Mouse (Mus musculus): ENCODE measurements around the gene Kcnq1. TPM values are rescaled to one million over a fixed set of nuclear protein-coding genes. Genes with fewer than 3 reads are reported as not detected.

Gene Kcnq1
- total RNA-seq, 2 experiments from 2014 or later = 0.61 to 1.2 TPM

DNA sequence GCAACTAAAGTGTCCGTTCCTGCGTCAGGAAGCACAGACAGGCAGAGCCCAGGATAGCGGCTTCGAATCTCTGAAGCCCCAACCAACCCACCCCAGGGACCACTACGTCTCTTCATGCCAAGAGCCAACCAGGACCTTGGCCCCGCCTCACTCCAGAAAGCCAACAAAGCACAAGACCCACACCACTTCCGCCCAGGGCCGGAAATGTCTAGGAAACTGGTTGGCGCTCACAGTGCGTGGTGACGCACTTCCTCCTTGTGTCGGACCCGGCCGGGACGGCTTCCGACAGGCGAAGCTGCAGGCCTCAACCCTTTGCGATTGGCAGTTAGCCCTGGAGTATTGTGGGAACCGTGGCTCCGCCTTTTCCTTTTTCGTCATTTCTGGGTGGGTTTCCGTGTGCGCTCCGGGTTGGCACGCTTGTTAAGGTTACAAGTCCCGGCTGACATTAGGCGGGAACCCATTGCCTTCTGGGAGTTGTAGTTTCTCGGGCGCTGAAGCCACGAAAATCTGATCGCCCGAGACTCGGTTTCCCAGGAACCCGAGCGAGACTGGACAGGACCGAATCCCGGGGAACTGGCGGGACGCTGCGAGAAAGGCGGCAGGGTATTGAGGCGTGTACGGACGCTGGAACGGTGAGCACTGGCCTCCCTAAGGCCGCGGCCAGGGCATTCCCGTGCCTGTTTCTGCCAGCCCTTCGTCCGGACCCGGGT lies 37.1 kb upstream of the Kcnq1 start, which contains the start of gene Tssc4:
Gene Tssc4, plus strand, starts transcription at position 368 of the 710 bp plus-strand sequence.
- intact Hi-C loops (cut with DNase I) = loop anchor here (1.0 to 2.0 kb wide), 2 partner anchors 16 to 61 kb away; partner anchors contain the start of gene Cd81
- DNase-seq (ENCODE audit: extremely low spot score in 1 of 2, low spot score in 2 of 2) = peak; percentile 96 to 98
- no peak for TF ChIP-seq CTCF (IDR thresholded peaks at IDR 0.05)
- Histone ChIP-seq H3K4me3 (peak within 1 kb of the TSS; percentile 86), H3K27ac (peak within 1 kb of the TSS; percentile 85)

- Histone ChIP-seq H3K27ac (peak overlapping the region; percentile 85), H3K4me3 (peak overlapping the region; percentile 86)
- DNase-seq (ENCODE audit: extremely low spot score in 1 of 2, low spot score in 2 of 2) = no peak
- intact Hi-C loops (cut with DNase I) = loop anchor here (1.0 to 2.0 kb wide), 2 partner anchors 17 to 62 kb away; partner anchors contain the start of gene Cd81
- no peak for TF ChIP-seq CTCF (IDR thresholded peaks at IDR 0.05)
Measured at GRCm38 (mm10) chr7:143069751-143070400, 36.3 kb upstream of the Kcnq1 start.

DNA sequence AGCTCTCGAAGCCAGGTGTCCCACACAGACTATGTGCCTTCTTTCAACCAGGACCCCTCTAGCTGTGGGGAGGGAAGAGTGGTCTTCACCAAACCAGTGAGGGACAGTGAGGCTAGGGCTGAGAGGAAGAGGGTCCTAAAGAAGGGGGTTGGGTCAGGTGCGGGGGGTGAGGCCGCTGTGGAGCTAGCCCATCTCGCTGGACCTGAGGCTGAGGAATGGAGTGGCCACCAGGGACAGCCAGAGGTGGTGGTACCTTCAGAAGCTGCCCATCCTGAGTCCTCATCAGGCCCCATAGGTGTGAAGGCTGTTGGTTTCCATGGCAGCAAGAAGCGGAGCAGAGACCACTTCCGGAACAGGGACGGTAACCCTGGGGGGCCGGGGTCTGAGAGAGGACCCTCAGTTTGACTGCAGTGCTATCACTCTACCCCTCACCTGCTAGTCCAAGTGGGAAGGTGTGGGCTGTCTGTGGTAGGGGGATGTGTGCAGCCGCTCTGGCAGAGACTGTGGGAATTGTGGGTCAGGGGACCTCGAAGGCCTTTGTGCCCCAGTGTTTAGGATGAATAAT lies 35.6 kb upstream of the Kcnq1 start:
- no peak for DNase-seq (ENCODE audit: extremely low spot score in 1 of 2, low spot score in 2 of 2)
- TF ChIP-seq CTCF (IDR thresholded peaks at IDR 0.05) = no peak
- Histone ChIP-seq H3K27ac (no peak overlapping the region), H3K4me3 (peak overlapping the region; percentile 86)
- intact Hi-C loops (cut with DNase I) = no loop called here

DNA sequence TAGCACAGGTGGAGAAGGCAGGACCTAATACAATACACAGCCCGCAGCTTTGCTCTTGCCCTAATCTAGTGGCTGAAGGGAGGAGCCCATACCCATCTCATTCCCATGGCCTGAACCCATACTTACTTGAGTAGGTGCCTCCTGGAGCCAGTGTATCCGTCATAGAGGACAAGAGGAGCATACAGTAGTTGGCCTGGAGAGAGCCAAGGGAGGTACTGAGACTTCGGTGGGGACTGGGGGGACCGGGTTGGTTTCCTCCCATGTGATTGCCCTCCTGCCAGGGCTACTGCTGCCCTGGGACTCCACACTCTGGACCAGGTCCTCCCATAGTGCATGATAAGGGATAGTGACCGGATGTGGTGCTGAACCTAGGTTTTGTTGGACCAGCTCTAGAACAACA lies 33.6 kb upstream of the Kcnq1 start:
- no peak for DNase-seq (ENCODE audit: extremely low spot score in 1 of 2, low spot score in 2 of 2)
- no peak for TF ChIP-seq CTCF (IDR thresholded peaks at IDR 0.05)
- H3K4me3 ChIP-seq = no peak overlapping the region
- intact Hi-C loops (cut with DNase I) = no loop called here
- H3K27ac ChIP-seq = no peak overlapping the region

GRCm38 (mm10) chr7:143073086-143073485 lies 33.1 kb upstream of the Kcnq1 start:
- Histone ChIP-seq H3K27ac (no peak overlapping the region), H3K4me3 (no peak overlapping the region)
- peak; percentile 71 for TF ChIP-seq CTCF (IDR thresholded peaks at IDR 0.05)
- intact Hi-C loops (cut with DNase I) = no loop called here
- peak in 1 of 2 experiments; percentile 41 for DNase-seq (ENCODE audit: extremely low spot score in 1 of 2, low spot score in 2 of 2)

DNA sequence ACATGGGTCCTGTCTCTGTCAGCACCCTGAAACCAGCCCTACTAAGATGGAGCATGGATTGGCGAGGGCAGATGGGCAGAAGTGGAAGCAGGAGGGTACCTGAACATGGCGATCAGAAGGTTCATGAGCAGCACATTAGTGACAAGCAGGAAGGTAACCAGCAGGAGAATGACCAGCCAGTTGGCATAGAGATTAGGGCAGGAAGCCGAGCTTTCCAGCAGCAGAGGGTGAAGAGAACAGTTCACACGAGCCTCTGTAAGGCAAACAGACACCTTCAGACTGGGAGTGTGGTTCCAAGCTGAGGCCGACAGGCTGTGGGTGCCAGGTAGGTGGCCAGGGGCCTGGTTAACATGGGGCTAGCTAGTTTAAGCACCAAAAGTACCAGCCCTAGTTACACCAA lies 30.8 kb upstream of the Kcnq1 start:
- no peak for TF ChIP-seq CTCF (IDR thresholded peaks at IDR 0.05)
- Histone ChIP-seq H3K27ac (no peak overlapping the region), H3K4me3 (no peak overlapping the region)
- intact Hi-C loops (cut with DNase I) = no loop called here
- DNase-seq (ENCODE audit: extremely low spot score in 1 of 2, low spot score in 2 of 2) = no peak

DNA sequence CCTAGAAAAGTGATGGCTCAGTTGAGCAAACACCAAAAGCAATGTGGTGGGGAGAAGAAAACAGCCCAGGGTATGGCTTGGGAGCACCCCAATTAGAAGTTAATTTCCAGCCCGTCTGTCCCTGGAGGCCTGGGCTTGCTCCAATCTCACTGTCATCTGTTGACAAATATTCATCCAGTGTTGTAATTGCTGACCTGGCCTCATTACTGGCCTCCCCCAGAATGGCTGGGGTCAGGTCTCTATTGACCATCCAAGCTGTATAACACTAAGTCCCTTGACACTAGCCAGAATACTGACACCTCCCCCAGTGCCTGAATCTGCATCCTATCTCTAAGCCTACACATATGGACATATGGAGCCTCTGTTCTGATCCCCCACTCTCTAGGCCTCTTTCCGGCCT lies 28.8 kb upstream of the Kcnq1 start:
- intact Hi-C loops (cut with DNase I) = no loop called here
- TF ChIP-seq CTCF (IDR thresholded peaks at IDR 0.05) = no peak
- DNase-seq (ENCODE audit: extremely low spot score in 1 of 2, low spot score in 2 of 2) = no peak
- Histone ChIP-seq H3K27ac (no peak overlapping the region), H3K4me3 (no peak overlapping the region)

DNA sequence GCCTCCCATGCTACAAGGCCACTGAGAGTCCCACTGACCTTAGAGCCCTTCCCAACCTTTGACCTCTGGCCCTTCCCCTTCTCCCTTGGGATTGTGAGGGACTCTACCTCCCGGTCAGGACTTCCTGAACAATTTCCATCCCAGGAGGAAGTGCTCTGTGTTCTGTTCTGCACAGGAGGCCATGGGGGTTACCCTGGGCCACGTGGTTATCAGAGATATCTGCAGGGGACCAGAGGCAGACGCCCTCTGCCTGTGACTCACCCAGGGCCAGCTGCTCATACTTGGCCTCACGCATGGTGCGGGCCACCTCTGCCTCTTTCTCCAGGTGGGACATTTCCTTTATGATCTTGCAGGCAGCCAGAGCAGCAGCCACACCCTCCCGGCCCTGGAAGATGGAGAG lies 24.1 kb upstream of the Kcnq1 start:
- no peak for DNase-seq (ENCODE audit: extremely low spot score in 1 of 2, low spot score in 2 of 2)
- intact Hi-C loops (cut with DNase I) = no loop called here
- Histone ChIP-seq H3K27ac (no peak overlapping the region), H3K4me3 (no peak overlapping the region)
- TF ChIP-seq CTCF (IDR thresholded peaks at IDR 0.05) = no peak

DNA sequence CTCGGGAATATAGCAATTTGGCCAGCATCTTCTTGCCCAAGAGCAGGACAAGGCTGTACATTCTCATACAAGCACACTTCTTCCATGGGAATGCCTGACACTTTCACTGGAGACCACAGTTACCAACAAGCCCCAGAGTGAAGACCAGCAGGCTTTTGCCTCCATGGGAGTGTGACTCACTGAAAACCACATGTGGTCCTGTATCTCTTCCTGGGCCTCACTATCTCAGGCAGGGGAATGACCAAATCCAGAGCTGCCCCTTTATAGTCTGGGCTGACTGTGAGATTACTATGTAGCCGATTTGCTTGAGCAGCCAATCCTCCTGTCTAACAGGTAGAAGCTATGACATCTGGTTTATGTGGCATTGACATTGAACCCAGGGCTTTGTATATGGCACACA lies 22.5 kb upstream of the Kcnq1 start:
- no peak for TF ChIP-seq CTCF (IDR thresholded peaks at IDR 0.05)
- Histone ChIP-seq H3K27ac (no peak overlapping the region), H3K4me3 (no peak overlapping the region)
- intact Hi-C loops (cut with DNase I) = no loop called here
- DNase-seq (ENCODE audit: extremely low spot score in 1 of 2, low spot score in 2 of 2) = no peak

- TF ChIP-seq CTCF (IDR thresholded peaks at IDR 0.05) = peak; percentile 83
- Histone ChIP-seq H3K4me3 (no peak overlapping the region), H3K27ac (no peak overlapping the region)
- intact Hi-C loops (cut with DNase I) = loop anchor here (1.0 kb wide), 1 partner anchor 78 kb away; no protein-coding TSS in a partner anchor
- peak; percentile 31 to 47 for DNase-seq (ENCODE audit: extremely low spot score in 1 of 2, low spot score in 2 of 2)
Measured at GRCm38 (mm10) chr7:143086366-143086765, 19.8 kb upstream of the Kcnq1 start.

DNA sequence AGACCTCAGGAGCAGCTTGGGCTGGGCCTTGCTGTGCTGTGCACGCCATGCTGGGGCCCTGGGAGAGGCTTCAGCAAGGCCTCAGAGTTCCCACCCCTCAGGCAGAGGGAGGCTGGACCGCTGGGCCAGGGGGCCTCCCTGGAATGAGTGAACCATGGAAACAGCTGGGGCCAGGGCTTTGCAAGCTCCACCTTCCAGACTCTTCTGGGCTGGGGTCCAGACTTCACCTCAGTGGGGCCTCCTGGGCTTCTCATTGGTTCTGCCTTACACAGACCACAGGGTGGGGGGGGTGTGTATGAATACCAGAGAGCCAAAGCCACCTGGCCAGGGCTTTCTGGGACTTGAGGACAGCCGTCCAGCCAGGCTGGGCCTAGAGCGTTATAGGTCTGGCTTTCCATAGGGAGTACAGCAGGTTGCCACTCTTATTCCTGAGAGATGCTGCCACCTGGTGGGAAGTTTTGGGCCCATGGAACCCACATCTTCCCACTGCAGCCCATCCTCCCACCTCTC lies 19.0 kb upstream of the Kcnq1 start:
- Histone ChIP-seq H3K4me3 (no peak overlapping the region), H3K27ac (no peak overlapping the region)
- DNase-seq (ENCODE audit: extremely low spot score in 1 of 2, low spot score in 2 of 2) = no peak
- peak; percentile 49 for TF ChIP-seq CTCF (IDR thresholded peaks at IDR 0.05)
- intact Hi-C loops (cut with DNase I) = loop anchor here (1.0 kb wide), 1 partner anchor 193 kb away; no protein-coding TSS in a partner anchor

- Histone ChIP-seq H3K4me3 (no peak overlapping the region), H3K27ac (no peak overlapping the region)
- intact Hi-C loops (cut with DNase I) = loop anchor here (1.0 to 5.0 kb wide), 2 partner anchors 46 to 378 kb away; partner anchors contain the start of gene Slc22a18
- TF ChIP-seq CTCF (IDR thresholded peaks at IDR 0.05) = no peak
- no peak for DNase-seq (ENCODE audit: extremely low spot score in 1 of 2, low spot score in 2 of 2)
Measured at GRCm38 (mm10) chr7:143093847-143094246, 12.3 kb upstream of the Kcnq1 start.

Measured in left cerebral cortex, adult 2 months (tissue).